Mouse (Mus musculus): ENCODE measurements around the gene Zfp90.
"Not testable (repeated sequence)": the region's sequence is repeated elsewhere in the genome, so short reads cannot be mapped to it uniquely, and the experiment has no call there.

Zfp90 gene

GRCm38 (mm10) chr8:106415182-106415971 lies at the start of gene Zfp90:
TSS of gene Zfp90 (plus strand) at chr8:106415327.
- DNase-seq, result peak; percentile 97

- DNase-seq, result no peak
These were observed 46.6 kb upstream of the Zfp90 start for GRCm38 (mm10) chr8:106368501-106368900.

- DNase-seq, result no peak
These were observed 46.1 kb upstream of the Zfp90 start for GRCm38 (mm10) chr8:106369069-106369468.

GRCm38 (mm10) chr8:106375957-106376356 lies 39.2 kb upstream of the Zfp90 start:
- no peak for DNase-seq

GRCm38 (mm10) chr8:106376862-106377261 lies 38.3 kb upstream of the Zfp90 start:
- DNase-seq, result peak; percentile 91

GRCm38 (mm10) chr8:106378501-106379048 lies 36.6 kb upstream of the Zfp90 start:
- no peak for DNase-seq

GRCm38 (mm10) chr8:106379357-106379756 lies 35.8 kb upstream of the Zfp90 start:
- no peak for DNase-seq

- DNase-seq, result no peak
These were observed 34.1 kb upstream of the Zfp90 start for GRCm38 (mm10) chr8:106381026-106381425.

- peak; percentile 59 for DNase-seq
These were observed 27.2 kb upstream of the Zfp90 start for GRCm38 (mm10) chr8:106387801-106388415.

GRCm38 (mm10) chr8:106394493-106394892 lies 20.6 kb upstream of the Zfp90 start:
- DNase-seq, result no peak

- no peak for DNase-seq
These were observed 15.4 kb upstream of the Zfp90 start for GRCm38 (mm10) chr8:106399694-106400093.

GRCm38 (mm10) chr8:106400181-106400580 lies 14.9 kb upstream of the Zfp90 start:
- DNase-seq, result no peak

- DNase-seq, result peak; percentile 69
These were observed 11.7 kb upstream of the Zfp90 start for GRCm38 (mm10) chr8:106403246-106403933.

GRCm38 (mm10) chr8:106404825-106405224 lies 10.3 kb upstream of the Zfp90 start:
- no peak for DNase-seq

- peak; percentile 41 for DNase-seq
These were observed 9.3 kb upstream of the Zfp90 start for GRCm38 (mm10) chr8:106405810-106406209.

GRCm38 (mm10) chr8:106410055-106410454 lies 5.1 kb upstream of the Zfp90 start:
- DNase-seq, result no peak

- no peak for DNase-seq
These were observed 4.6 kb upstream of the Zfp90 start for GRCm38 (mm10) chr8:106410564-106410963.

GRCm38 (mm10) chr8:106411783-106412451 lies 3.2 kb upstream of the Zfp90 start:
- peak; percentile 74 for DNase-seq

- DNase-seq, result no peak
These were observed 2.6 kb downstream of the Zfp90 start for GRCm38 (mm10) chr8:106417692-106418091.

- DNase-seq, result no peak
These were observed 16.0 kb downstream of the Zfp90 start for GRCm38 (mm10) chr8:106431088-106431487.

- not testable (repeated sequence) for DNase-seq
These were observed 16.8 kb downstream of the Zfp90 start for GRCm38 (mm10) chr8:106431952-106432351.

GRCm38 (mm10) chr8:106432954-106433570 lies 17.9 kb downstream of the Zfp90 start:
- peak; percentile 86 for DNase-seq

All from retina, postnatal 1 day (tissue).